Mouse (Mus musculus) A20 (cell line): ENCODE measurements around the gene Dph2.

ENCODE experiments used
- DNase-seq: peaks from one replicate; pipeline ENCODE4 v3.0.0-alpha.2; 2011; ENCODE audit warnings: low read depth, low spot score

Dph2 gene

GRCm38 (mm10) chr4:117872471-117872886, 19.4 kb downstream of the Dph2 start, which contains the start of gene Ccdc24:
Ccdc24 (minus strand) TSS chr4:117872557.
- DNase-seq: no peak

GRCm38 (mm10) chr4:117871787-117872186, 20.0 kb downstream of the Dph2 start:
- DNase-seq: no peak

GRCm38 (mm10) chr4:117870437-117870836, 21.4 kb downstream of the Dph2 start:
- no peak for DNase-seq

- DNase-seq: no peak
Measured at GRCm38 (mm10) chr4:117869317-117869716, 22.5 kb downstream of the Dph2 start.

GRCm38 (mm10) chr4:117867823-117868222, 24.0 kb downstream of the Dph2 start:
- DNase-seq: peak; percentile 35

- DNase-seq: no peak
Measured at GRCm38 (mm10) chr4:117867000-117867399, 24.8 kb downstream of the Dph2 start.

- DNase-seq: no peak
Measured at GRCm38 (mm10) chr4:117866083-117866482, 25.7 kb downstream of the Dph2 start.

GRCm38 (mm10) chr4:117862823-117863222, 29.0 kb downstream of the Dph2 start:
- DNase-seq: no peak

- no peak for DNase-seq
Measured at GRCm38 (mm10) chr4:117860570-117860969, 31.3 kb downstream of the Dph2 start.

GRCm38 (mm10) chr4:117858794-117859193, 33.0 kb downstream of the Dph2 start:
- DNase-seq: peak; percentile 54

- no peak for DNase-seq
Measured at GRCm38 (mm10) chr4:117855146-117855545, 36.7 kb downstream of the Dph2 start.

GRCm38 (mm10) chr4:117852152-117852868, 39.5 kb downstream of the Dph2 start:
- DNase-seq: no peak

GRCm38 (mm10) chr4:117850871-117851270, 41.0 kb downstream of the Dph2 start:
- DNase-seq: no peak

- DNase-seq: no peak
Measured at GRCm38 (mm10) chr4:117850176-117850575, 41.7 kb downstream of the Dph2 start.

- no peak for DNase-seq
Measured at GRCm38 (mm10) chr4:117849506-117849905, 42.3 kb downstream of the Dph2 start.

GRCm38 (mm10) chr4:117849063-117849462, 42.8 kb downstream of the Dph2 start:
- no peak for DNase-seq

- DNase-seq: no peak
Measured at GRCm38 (mm10) chr4:117847011-117847410, 44.8 kb downstream of the Dph2 start.

- DNase-seq: no peak
Measured at GRCm38 (mm10) chr4:117846261-117846660, 45.6 kb downstream of the Dph2 start.

GRCm38 (mm10) chr4:117845316-117845715, 46.5 kb downstream of the Dph2 start:
- peak; percentile 59 for DNase-seq

- DNase-seq: no peak
Measured at GRCm38 (mm10) chr4:117844467-117844866, 47.4 kb downstream of the Dph2 start.

GRCm38 (mm10) chr4:117843101-117843500, 48.7 kb downstream of the Dph2 start:
- no peak for DNase-seq

GRCm38 (mm10) chr4:117841566-117841965, 50.3 kb downstream of the Dph2 start:
- DNase-seq: no peak

GRCm38 (mm10) chr4:117840821-117841220, 51.0 kb downstream of the Dph2 start:
- no peak for DNase-seq

GRCm38 (mm10) chr4:117839366-117839765, 52.5 kb downstream of the Dph2 start:
- no peak for DNase-seq
